Mouse (Mus musculus) embryonic fibroblast, embryonic 13.5 days (primary cell): ENCODE measurements at regions not wholly inside any gene's neighbourhood (a gene's known extent, or its start where the extent isn't known, plus 50 kb on each side); places are given as distances from the start of the nearest gene placed in this dataset.
"Not testable (repeated sequence)": the region's sequence is repeated elsewhere in the genome, so short reads cannot be mapped to it uniquely, and the experiment has no call there.

Experiments
- H3K27ac ChIP-seq: 2 replicates; pipeline ENCODE4 v1.5.1; 2012; ENCODE audit warnings: low read length, control low read depth, inconsistent platforms; ENCODE audit not compliant: insufficient read depth
- H3K4me1 ChIP-seq: 2 replicates; pipeline ENCODE4 v1.6.1; 2011; ENCODE audit warnings: low read length; ENCODE audit not compliant: control insufficient read depth, insufficient read depth
- H3K4me3 ChIP-seq: 2 replicates; pipeline ENCODE4 v1.5.1; 2011; ENCODE audit warnings: mild to moderate bottlenecking, control low read depth, low read length; ENCODE audit not compliant: insufficient read depth
- CTCF ChIP-seq: IDR thresholded peaks from 2 replicates; pipeline ENCODE4 v1.5.1; 2011; ENCODE audit warnings: mild to moderate bottlenecking, control low read depth, low read length, moderate library complexity, borderline replicate concordance; ENCODE audit not compliant: insufficient read depth
- POLR2A ChIP-seq: IDR thresholded peaks from 2 replicates; pipeline ENCODE4 v1.6.1; 2011; ENCODE audit warnings: low read depth, mild to moderate bottlenecking, control low read depth, low read length, moderate library complexity

DNA sequence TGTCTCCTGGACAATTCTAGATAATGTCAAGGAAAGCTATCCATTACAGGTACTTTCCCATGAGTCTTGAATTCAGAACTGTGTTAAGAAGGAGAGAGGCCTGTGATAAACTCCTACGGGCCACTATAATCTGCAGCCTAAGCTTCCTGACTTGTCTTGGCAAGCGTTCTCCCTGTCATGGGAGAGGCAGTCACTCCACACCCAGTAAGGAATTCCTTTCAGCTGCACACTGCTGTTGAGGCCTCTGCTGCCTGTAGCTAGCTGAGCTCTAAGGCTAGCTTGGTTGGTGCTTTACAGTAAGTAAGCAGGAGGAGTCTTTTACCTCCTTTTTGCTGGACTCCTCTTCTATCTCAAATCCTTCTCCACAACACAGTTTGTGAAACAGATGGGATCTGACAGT lies 224.2 kb downstream of the Nucb2 start:
- Histone ChIP-seq H3K27ac (no peak overlapping the region; the same call in 1 of the 2 replicates), H3K4me1 (no peaks in the 10 kb centered on the region), H3K4me3 (no peak overlapping the region)
- no peak for TF ChIP-seq POLR2A
- TF ChIP-seq CTCF, result no peak

DNA sequence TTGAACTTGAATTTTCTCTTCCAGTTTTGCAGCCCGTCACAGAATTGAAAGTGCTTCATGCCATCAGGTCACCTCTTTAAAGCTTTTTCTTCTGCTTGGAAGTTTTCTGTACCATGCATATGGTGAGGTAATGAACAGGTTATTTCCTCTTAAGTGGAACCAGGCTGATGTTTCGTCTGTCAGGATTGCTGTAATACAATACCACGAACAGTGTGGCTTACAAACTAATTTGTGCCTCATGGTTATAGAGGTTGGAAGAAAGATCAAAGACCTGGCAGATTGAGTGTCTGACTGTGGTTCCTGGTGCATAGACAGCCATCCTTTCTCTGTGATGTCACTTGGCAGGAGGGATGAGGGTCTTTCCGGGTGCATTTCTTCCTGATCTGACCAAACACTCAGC lies 225.6 kb downstream of the Nucb2 start:
- Histone ChIP-seq H3K4me1 (no peaks in the 10 kb centered on the region), H3K27ac (no peak overlapping the region), H3K4me3 (no peak overlapping the region)
- TF ChIP-seq POLR2A, result no peak
- no peak for TF ChIP-seq CTCF

DNA sequence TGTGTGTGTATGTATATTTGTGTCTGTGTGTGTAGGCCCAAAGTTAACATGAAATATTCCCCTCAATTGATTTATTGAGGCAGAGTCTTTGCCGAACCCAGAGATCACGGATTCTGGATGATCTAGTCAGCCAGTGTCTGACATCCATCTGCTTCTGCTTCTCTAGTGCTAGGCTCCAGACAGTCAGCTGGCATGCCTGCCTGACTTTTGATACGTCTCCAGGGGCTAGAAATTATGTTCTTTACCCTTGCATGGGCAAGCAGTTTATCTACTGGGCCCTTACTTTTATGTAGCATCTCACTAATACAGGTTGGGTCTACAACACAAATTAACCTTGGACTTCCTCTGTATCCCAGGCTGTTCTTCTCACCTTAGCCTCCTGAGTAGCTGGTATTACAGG lies 231.5 kb downstream of the Nucb2 start:
- Histone ChIP-seq H3K27ac (no peak overlapping the region), H3K4me1 (no peaks in the 10 kb centered on the region), H3K4me3 (no peak overlapping the region)
- TF ChIP-seq POLR2A (no peak), CTCF (no peak)

DNA sequence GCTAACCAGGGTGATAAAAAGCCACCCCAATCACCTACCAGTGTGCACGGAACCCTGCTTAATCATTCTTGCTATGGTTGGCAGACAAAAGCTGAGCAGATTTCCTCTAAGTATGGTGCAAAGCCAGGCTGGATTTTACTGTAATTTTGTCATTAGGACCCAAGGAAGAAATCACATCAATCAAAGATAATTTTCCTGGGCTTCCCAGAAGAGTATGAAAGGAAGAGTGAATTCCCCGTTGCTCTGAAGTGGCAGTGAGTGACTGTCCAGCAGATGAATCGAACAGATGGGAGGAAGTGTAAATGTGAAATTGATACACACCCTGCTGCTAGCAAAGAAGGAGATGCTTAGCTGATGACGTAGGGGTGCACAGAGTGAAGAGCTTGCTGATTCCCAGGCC lies 232.2 kb downstream of the Nucb2 start:
- Histone ChIP-seq H3K4me3 (no peak overlapping the region), H3K4me1 (no peaks in the 10 kb centered on the region), H3K27ac (no peak overlapping the region)
- TF ChIP-seq POLR2A (no peak), CTCF (no peak)

DNA sequence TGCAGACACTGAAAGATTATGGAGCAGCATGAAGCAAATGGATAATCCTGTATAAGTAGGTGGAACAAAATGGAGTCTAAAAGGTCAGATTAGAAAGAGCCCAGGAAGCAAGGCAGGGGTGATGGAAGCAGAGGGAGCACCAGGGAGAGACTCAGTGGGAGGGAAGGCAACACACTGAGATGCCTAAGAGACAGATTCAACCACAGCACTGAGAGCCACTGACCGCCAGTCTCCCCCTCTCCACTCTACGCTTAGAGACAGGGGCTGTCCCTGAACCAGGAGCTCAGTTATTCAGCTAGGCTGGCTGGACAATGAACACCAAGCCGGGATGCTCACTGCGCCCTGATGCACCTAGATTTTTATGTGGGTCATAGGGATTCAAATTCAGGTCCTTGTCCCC lies 233.8 kb downstream of the Nucb2 start:
- Histone ChIP-seq H3K4me3 (no peak overlapping the region), H3K27ac (no peak overlapping the region), H3K4me1 (no peaks in the 10 kb centered on the region)
- TF ChIP-seq CTCF (no peak), POLR2A (no peak)

DNA sequence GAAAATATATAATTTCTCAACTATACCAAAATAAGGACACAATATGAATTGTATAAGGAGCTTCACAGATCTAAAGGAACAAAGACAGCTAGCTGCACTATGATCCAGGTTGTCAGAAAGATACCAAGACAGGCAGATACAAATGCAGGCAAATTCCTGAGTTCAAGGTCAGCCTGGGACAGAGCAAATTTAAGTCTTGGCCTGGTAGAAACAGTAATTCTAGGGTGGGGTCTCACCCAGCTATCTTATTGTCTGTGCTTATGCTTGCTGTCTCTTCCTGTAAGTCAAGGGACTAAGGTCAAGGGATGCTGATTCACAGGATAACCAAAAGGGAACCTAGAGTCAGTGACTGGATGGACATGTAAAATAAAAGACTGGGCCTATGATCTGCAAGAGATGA lies 250.4 kb downstream of the Nucb2 start:
- no peak overlapping the region for H3K4me3 ChIP-seq
- no peaks in the 10 kb centered on the region for H3K4me1 ChIP-seq
- no peak overlapping the region for H3K27ac ChIP-seq
- TF ChIP-seq POLR2A (no peak), CTCF (no peak)

DNA sequence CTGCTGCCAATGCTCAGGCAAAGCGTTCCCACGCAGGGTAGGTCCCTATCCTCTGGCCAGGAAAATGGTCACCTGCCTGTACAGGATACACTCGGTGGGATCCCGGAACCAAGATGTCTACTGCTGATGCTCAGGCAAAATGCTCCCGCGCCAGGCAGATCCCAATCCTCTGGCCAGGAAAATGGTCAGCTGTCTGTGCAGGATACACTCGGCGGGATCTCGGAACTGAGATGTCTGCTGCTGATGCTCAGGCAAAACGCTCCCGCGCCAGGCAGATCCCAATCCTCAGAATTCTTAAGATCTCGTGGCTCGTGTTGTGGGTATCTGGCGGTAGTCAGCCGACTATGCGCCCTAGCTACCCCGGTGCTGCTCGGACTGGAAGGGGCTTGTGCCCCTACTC lies 288.0 kb downstream of the Nucb2 start:
- not testable (repeated sequence) for H3K4me1 ChIP-seq, H3K27ac ChIP-seq, H3K4me3 ChIP-seq

DNA sequence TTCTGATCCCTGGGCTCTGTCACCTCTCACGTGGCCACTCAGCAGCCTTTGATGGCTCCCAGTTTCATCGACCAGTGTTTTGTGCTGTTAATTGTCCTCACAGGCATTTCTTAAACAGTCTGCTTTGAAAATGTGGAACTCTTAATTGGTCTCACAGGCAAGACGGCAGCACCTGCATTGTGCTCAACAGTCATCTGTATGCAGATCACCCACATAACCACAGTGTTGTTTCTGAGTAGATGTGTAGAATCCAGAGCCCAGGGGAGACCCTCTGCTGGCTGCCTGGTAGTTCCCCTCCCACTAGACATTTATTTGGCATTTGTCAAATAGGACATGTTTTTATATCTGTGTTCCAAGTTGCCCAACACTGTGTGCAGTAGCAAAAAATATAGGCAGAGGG lies 304.3 kb downstream of the Nucb2 start:
- Histone ChIP-seq H3K4me3 (no peak overlapping the region), H3K4me1 (no peaks in the 10 kb centered on the region), H3K27ac (no peak overlapping the region)
- no peak for TF ChIP-seq CTCF
- no peak for TF ChIP-seq POLR2A

DNA sequence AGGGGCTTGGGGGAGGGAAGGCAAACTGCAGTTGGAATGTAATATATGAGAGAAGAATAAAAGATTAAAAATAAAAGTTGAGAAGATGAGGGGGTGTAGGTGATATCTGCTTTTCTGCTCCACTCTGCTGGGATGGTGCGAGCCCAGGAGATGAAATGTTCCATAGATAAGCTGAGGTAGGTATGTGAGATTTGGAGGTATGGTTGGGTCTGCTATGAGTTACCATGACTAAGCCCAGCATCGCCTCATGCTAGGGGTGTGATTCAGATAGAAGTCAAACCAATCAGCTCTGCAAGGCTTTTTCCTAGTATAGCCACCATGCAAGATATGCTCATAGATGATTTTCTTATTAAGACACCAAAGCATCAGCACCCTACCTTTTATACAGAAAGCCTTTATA lies 312.3 kb downstream of the Nucb2 start:
- no peaks in the 10 kb centered on the region for H3K4me1 ChIP-seq
- H3K27ac ChIP-seq, result no peak overlapping the region
- TF ChIP-seq CTCF (no peak), POLR2A (no peak)
- H3K4me3 ChIP-seq, result no peak overlapping the region

DNA sequence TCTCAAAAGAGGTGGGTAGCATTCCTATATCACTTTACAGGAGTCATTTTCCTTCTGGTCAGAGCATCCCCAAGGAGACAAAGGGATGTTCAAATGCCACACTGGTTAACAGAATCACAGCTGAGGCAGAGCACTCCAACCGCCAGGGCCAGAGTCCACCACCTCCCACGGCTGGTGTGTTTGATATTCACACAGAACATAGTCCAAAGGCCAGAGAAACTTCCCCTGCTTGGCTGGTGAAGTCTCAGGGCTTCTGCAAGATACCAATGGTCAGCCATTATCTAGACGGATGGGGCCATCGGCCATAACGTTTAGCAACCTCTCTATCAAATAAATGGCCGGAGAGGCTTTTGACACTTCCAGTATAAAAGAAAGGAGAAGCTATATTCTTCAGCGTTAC lies 313.8 kb downstream of the Nucb2 start:
- H3K27ac ChIP-seq, result no peak overlapping the region

DNA sequence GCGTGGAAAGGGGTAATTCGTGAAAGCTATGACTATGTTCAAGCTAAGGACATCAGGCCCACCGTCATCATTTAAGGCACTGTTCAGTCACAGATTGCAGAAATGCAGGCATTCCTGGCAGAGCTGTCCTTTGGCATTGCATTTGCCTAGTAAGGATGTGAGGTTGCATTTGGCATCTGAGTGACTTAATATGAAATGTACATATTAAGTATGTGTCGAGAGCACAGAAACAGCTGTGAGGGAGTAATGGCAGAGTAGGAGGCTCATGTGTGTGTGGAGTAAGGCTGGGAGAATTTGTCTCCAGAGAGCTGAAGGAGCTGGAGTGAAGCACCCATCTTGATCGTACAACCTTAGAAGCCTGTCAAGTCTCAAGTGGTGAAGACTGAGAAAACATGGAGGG lies 316.4 kb downstream of the Nucb2 start:
- Histone ChIP-seq H3K4me1 (no peaks in the 10 kb centered on the region), H3K27ac (no peak overlapping the region), H3K4me3 (no peak overlapping the region)
- TF ChIP-seq POLR2A (no peak), CTCF (no peak)

More for the DNA sequence above, 313.8 kb downstream of the Nucb2 start:
- Histone ChIP-seq H3K4me3 (no peak overlapping the region), H3K4me1 (no peaks in the 10 kb centered on the region)
- TF ChIP-seq CTCF (no peak), POLR2A (no peak)
